Mouse (Mus musculus): Measurements from ENCODE around the gene Colec11. TPM values are rescaled to one million over a fixed set of nuclear protein-coding genes. Genes with fewer than 3 reads are reported as not detected.

Gene Colec11
- polyA plus RNA-seq, 1 experiment from 2014 or later, result 2.2 TPM

DNA sequence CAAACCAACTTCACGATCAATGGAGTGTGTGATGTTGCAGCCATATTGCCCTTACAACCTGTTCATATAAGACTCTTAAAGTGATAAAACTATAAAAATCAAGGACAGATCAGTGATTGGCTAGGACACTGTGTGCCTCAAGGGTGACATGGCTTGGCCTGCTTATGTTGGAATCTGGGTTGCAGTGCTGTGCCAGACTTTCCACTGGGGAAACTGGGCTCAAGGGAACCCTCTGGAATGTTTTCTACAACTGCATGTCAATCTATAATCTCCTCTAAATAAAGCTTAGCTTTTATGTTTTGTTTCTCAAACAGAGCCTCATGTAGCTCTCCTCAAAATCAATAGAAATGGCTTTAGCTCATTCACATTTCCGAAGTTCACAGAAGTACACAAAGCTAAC is 1.1 kb upstream of the Colec11 start:
- ATAC-seq, result no peak
- 77% methylated on average over 2 of the region's 2 CpGs for WGBS
- no peak for TF ChIP-seq EP300 (IDR thresholded peaks at IDR 0.05)
- no peak for TF ChIP-seq CTCF (IDR thresholded peaks at IDR 0.05)

DNA sequence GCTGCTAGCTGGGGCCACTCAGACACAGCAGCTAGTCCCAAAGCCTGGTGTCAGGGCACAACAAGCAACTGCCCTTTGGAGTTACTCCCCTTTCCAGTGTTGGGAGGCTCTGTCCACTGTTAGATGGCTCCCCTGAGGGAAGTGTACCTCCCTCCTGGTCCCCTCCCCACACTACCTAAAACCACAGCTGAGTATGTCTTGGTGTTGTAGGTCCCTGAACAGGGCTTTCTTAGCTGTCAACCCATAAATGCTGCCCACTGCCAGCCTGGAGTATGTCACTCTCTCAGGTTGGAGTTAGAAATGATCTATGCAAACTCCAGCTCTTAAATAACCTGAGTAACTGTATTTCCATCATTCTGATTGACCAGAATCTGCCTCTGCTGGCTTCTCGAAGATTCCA is 536 bp downstream of the Colec11 start:
- Histone ChIP-seq H3K9me3 (ENCODE audit: low read length) (no peaks in the 10 kb centered on the region), H3K4me3 (ENCODE audit: low read depth, low read length) (no peak overlapping the region), H3K36me3 (ENCODE audit: insufficient read depth, low read length) (no peaks in the 10 kb centered on the region), H3K27me3 (replicated peaks; ENCODE audit: insufficient read depth, low read length) (no peaks in the 10 kb centered on the region), H3K4me2 (replicated peaks; ENCODE audit: low read depth, low read length) (no peak overlapping the region), H3K27ac (ENCODE audit: low read length) (no peak overlapping the region), H3K4me1 (ENCODE audit: insufficient read depth, low read depth, low read length) (no peaks in the 10 kb centered on the region), H3K9ac (replicated peaks; ENCODE audit: low read depth) (no peak overlapping the region)
- WGBS, result 44% methylated on average over 1 of the region's 1 CpGs
- TF ChIP-seq EP300 (IDR thresholded peaks at IDR 0.05) (no peak), CTCF (IDR thresholded peaks at IDR 0.05) (no peak)
- no peak for DNase-seq (ENCODE audit: low spot score)
- ATAC-seq, result no peak

More for the DNA sequence above, 1.1 kb upstream of the Colec11 start:
- H3K9me3 ChIP-seq (ENCODE audit: low read length), result no peaks in the 10 kb centered on the region
- 0 out of 2 replicates have a peak, but pooled peaks cover 5% of the 10 kb centered on the region for H3K36me3 ChIP-seq (ENCODE audit: insufficient read depth, low read length)
- no peaks in the 10 kb centered on the region for H3K27me3 ChIP-seq (replicated peaks; ENCODE audit: insufficient read depth, low read length)
- H3K9ac ChIP-seq (replicated peaks; ENCODE audit: low read depth), result no peak overlapping the region
- no peak for DNase-seq (ENCODE audit: low spot score)
- H3K27ac ChIP-seq (ENCODE audit: low read length), result no peak overlapping the region
- no peak overlapping the region for H3K4me3 ChIP-seq (ENCODE audit: low read depth, low read length)
- H3K4me2 ChIP-seq (replicated peaks; ENCODE audit: low read depth, low read length), result no peak overlapping the region
- H3K4me1 ChIP-seq (ENCODE audit: insufficient read depth, low read depth, low read length), result no peaks in the 10 kb centered on the region

DNA sequence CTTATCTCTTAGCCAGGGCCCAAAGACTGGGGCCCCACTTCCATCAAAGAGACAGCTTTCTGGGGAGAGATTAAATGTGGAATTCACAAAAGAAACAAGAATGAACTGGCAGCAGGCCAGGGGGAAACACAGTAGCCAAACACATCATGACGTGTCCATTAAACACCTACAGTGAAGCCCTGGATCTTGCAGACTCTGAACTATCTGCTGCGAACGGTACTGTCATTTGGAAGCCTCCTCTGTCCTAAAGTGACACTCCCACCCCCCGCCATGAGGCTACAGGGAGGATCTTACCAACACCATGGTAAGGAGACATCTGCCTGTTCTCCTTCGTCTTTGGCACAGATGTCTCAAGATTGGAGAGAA is 1.0 kb downstream of the Colec11 start:
- 21% methylated on average over 5 of the region's 5 CpGs for WGBS
- Histone ChIP-seq H3K9ac (replicated peaks; ENCODE audit: low read depth) (no peak overlapping the region), H3K27ac (ENCODE audit: low read length) (no peak overlapping the region), H3K4me2 (replicated peaks; ENCODE audit: low read depth, low read length) (no peak overlapping the region), H3K4me3 (ENCODE audit: low read depth, low read length) (no peak overlapping the region), H3K27me3 (replicated peaks; ENCODE audit: insufficient read depth, low read length) (no peaks in the 10 kb centered on the region), H3K36me3 (ENCODE audit: insufficient read depth, low read length) (no peaks in the 10 kb centered on the region), H3K9me3 (ENCODE audit: low read length) (no peaks in the 10 kb centered on the region), H3K4me1 (ENCODE audit: insufficient read depth, low read depth, low read length) (no peaks in the 10 kb centered on the region)
- ATAC-seq (no peak), DNase-seq (ENCODE audit: low spot score) (no peak)
- TF ChIP-seq CTCF (IDR thresholded peaks at IDR 0.05) (no peak), EP300 (IDR thresholded peaks at IDR 0.05) (no peak)

DNA sequence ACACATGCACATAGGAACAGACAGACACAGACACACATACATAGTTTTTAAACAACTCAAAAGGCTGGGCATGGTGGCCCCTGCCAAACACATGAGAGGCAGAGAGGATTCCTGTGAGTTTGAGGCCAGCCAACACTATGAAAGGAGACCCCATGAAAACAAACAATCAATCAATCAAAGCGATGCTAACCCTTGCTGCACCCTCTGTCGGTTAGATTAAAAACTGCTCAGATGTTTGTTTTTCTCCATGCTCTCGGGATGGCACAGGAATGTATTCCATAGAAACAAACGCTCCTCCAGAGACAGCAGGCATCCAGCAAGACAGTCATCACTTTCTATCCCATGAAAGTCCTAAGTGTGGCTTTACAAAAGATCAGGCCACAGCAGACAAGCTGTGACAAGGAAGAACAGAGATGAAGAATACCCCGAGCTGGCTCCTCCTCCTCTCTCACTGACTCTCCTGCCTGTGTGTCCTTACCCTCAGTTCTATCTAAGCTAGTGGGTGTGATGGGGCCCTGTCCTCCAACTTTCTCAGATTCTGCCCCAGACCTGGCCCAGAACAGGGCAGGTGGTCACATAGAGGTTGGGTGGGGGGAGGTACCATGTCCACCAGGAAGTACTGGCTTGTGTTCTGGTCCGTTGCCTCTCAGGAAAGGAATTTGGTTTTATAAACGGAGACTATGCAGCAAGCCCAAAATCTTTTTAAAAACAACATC is 1.6 kb downstream of the Colec11 start:
- Histone ChIP-seq H3K4me2 (replicated peaks; ENCODE audit: low read depth, low read length) (no peak overlapping the region), H3K4me1 (ENCODE audit: insufficient read depth, low read depth, low read length) (no peaks in the 10 kb centered on the region), H3K9ac (replicated peaks; ENCODE audit: low read depth) (no peak overlapping the region), H3K9me3 (ENCODE audit: low read length) (no peaks in the 10 kb centered on the region), H3K36me3 (ENCODE audit: insufficient read depth, low read length) (no peaks in the 10 kb centered on the region), H3K27me3 (replicated peaks; ENCODE audit: insufficient read depth, low read length) (no peaks in the 10 kb centered on the region), H3K27ac (ENCODE audit: low read length) (no peak overlapping the region), H3K4me3 (ENCODE audit: low read depth, low read length) (no peak overlapping the region)
- DNase-seq (ENCODE audit: low spot score), result no peak
- TF ChIP-seq CTCF (IDR thresholded peaks at IDR 0.05) (peak; percentile 29), EP300 (IDR thresholded peaks at IDR 0.05) (no peak)
- no peak for ATAC-seq
- 5% methylated on average over 7 of the region's 7 CpGs for WGBS

DNA sequence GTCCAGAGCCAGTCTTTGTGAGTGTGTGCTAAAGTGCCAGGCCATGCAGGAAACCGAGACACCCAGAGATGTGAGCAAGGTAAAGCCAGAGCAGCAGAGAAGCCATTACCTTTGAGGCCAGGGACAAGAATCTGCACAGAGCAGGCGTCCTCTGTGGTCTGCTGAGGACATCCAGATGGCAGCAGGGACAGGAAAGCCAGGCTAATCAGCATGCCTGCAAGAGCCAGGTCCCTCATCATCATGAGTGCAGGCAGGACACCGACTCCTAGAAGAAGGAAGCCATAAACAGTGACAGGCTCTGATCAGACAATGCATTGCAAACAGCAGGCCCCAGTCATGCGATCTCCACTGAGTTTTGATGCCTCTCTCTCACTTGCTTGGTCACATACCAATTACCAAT is 5.9 kb downstream of the Colec11 start:
- TF ChIP-seq EP300 (IDR thresholded peaks at IDR 0.05) (no peak), CTCF (IDR thresholded peaks at IDR 0.05) (no peak)
- 49% methylated on average over 4 of the region's 4 CpGs for WGBS
- H3K9ac ChIP-seq (replicated peaks; ENCODE audit: low read depth), result no peak overlapping the region
- no peaks in the 10 kb centered on the region for H3K4me1 ChIP-seq (ENCODE audit: insufficient read depth, low read depth, low read length)
- DNase-seq (ENCODE audit: low spot score) (no peak), ATAC-seq (no peak)
- H3K4me3 ChIP-seq (ENCODE audit: low read depth, low read length), result no peak overlapping the region
- no peaks in the 10 kb centered on the region for H3K27me3 ChIP-seq (replicated peaks; ENCODE audit: insufficient read depth, low read length)
- H3K4me2 ChIP-seq (replicated peaks; ENCODE audit: low read depth, low read length), result no peak overlapping the region
- H3K9me3 ChIP-seq (ENCODE audit: low read length), result no peaks in the 10 kb centered on the region
- no peaks in the 10 kb centered on the region for H3K36me3 ChIP-seq (ENCODE audit: insufficient read depth, low read length)
- H3K27ac ChIP-seq (ENCODE audit: low read length), result no peak overlapping the region

DNA sequence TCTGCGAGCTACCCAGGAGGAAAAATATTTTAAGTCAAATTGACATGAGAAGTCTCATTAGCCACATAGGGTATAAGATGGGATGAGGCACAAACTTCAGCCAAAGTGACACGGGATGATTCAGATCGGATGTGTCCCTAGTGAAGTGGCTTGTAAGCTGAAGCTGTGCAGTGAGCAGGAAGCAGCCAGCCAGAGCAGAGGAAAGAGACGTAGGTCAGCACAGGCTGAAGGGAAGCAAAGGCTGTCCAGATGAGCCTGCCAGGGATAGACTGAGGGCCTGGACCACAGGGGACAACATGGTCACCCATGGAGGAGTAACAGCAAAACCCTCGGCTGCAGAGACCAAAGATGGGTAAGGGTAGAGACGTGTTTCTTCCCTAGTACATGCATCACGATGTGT is 8.8 kb downstream of the Colec11 start:
- ATAC-seq (peak; percentile 33; the same call in 1 of the 2 replicates), DNase-seq (ENCODE audit: low spot score) (no peak)
- WGBS, result 60% methylated on average over 7 of the region's 7 CpGs
- Histone ChIP-seq H3K27me3 (replicated peaks; ENCODE audit: insufficient read depth, low read length) (no peaks in the 10 kb centered on the region), H3K9ac (replicated peaks; ENCODE audit: low read depth) (no peak overlapping the region), H3K9me3 (ENCODE audit: low read length) (no peaks in the 10 kb centered on the region), H3K36me3 (ENCODE audit: insufficient read depth, low read length) (no peaks in the 10 kb centered on the region), H3K4me2 (replicated peaks; ENCODE audit: low read depth, low read length) (no peak overlapping the region), H3K4me1 (ENCODE audit: insufficient read depth, low read depth, low read length) (no peaks in the 10 kb centered on the region), H3K4me3 (ENCODE audit: low read depth, low read length) (no peak overlapping the region), H3K27ac (ENCODE audit: low read length) (no peak overlapping the region)
- TF ChIP-seq CTCF (IDR thresholded peaks at IDR 0.05), result no peak
- no peak for TF ChIP-seq EP300 (IDR thresholded peaks at IDR 0.05)
